Mouse (Mus musculus) kidney, adult 11 months (tissue): Measurements from ENCODE around the gene Pink1.
A peak's percentile ranks its signal among the peaks of the same experiment; 100 is the strongest.
"Not testable (repeated sequence)": the region's sequence is repeated elsewhere in the genome, so short reads cannot be mapped to it uniquely, and the experiment has no call there.

ENCODE experiments used
- DNase-seq: peaks from one replicate; pipeline ENCODE4 v3.0.0; 2022

Gene Pink1

DNA sequence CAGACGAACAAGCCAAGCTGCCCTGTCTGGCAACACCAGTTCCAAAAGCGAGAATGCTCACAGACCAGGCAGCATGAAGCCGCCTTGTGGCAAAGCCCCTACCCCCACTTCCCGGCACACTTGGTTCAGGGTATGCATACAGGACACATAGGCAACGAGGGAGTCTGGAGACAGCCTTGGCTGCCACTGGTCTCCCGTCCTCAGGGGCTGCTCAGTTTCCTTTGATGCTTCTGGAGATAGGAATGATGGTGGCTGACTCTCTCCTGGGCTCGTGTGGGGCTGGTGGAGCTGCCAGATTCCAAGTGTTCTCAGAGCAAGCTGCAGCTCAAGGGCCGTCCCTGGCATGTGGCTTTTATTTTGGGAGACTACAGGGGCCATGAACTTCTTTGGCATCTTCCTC, 15.3 kb upstream of the Pink1 start:
- DNase-seq, result no peak

DNA sequence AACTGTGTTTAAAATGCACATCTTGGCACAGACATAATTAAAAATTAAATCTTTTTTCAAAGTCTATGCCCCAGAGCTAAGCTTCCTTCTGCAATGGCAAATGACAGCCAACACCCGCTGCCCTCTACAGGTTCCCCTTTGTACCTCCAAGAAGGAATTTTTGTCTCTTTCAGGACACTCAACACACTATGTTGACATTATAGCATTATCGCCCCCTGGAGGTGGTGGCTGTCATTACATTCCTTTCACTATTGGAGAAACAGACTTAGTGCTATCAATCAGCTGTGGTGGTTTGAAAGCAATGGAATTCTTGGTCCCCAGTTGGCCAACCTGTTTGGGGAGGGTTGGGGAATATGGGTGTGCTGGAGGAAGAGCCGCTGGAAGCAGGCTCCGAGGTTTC, 13.9 kb upstream of the Pink1 start:
- no peak for DNase-seq

DNA sequence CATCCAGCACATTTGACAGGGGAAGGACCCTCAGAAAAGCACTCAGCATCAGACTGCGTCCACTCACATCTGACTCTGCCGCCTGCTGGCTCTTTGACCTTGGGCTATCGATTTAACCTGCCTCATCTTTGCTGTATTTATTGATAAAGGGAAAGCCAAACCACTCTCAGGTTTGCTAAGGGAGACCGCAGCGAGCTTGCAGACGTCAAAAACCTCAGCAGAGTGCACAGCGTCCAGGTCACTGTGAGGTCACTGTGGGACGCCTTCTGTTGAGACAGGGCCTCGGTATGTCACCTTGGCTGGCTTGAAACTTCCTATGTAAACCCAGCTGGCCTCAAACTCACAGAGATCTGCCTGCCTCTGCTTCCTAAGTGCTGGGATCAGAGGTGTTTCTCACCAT, 11.2 kb upstream of the Pink1 start:
- DNase-seq, result no peak

DNA sequence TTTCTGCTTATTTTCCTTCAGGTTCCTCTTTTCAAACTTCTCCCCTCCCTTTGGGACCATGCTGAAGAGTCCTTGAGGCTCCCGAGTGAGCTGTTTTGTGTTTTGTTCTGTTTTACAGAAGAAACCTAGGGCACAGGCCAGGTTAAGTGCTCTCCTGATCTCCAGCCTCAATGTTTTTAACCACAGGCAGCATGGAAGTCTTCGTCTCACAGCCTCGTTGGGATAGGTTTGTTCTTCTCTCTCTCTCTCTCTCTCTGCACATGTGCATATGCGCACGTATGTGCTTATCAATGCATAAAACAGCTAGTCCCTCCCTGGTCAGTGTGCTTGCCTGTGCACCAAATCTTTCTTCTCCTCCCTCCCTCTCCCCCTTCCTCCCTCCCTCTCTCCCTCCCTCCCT, 10.8 kb upstream of the Pink1 start:
- DNase-seq, result no peak

DNA sequence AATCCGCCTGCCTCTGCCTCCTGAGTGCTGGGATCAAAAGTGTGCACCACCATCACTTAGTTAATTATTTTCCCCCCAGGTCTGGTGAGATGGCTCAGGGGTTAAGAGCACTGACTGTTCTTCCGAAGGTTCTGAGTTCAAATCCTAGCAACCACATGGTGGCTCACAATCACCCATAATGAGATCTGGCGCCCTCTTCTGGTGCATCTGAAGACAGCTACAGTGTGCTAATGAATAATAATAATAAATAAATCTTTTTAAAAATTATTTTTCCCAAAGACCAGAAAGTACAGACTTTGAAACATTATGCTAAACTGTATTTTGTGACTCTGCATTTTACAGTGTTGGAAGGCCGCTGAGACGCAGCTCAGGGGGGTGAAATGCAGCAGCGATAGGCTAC, 9.5 kb upstream of the Pink1 start:
- no peak for DNase-seq

DNA sequence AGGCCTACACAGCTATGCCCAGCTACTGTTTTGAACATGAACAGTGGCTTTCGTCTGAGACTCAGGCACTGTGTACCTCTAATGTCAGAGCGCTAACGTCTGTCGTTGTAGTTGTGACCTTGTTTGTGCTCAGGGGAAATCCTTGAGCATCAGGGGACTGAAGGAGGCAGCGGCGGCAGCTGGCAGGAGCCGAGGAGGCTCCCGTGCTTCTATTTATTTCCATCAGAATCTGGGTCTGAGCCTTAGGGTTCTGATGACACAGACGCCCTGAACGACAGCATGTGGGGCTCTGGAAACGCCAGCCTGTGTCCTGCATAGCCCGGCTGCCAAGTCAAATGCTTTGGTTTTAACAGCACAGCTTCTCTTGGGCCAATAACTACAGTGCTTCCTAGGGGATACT, 8.9 kb upstream of the Pink1 start:
- no peak for DNase-seq

DNA sequence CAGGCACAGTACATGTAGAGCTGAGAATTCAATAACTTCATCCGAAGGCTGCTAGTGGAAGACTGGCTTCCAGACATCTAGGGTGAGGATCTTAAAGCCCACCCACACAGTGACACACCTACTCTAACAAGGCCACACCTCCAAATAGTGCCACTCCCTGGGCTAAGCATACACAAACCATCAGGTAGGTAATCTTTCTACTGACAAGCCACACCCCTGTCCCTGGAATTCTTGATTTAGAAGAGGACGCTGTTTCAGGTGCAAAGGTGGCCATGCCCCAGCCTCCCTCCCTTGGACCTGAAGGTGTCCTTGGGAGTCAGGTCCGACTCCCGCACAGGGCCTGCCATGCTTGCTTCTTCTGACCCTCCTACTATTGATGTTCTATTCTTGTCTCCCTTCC, 7.0 kb upstream of the Pink1 start:
- DNase-seq, result no peak

DNA sequence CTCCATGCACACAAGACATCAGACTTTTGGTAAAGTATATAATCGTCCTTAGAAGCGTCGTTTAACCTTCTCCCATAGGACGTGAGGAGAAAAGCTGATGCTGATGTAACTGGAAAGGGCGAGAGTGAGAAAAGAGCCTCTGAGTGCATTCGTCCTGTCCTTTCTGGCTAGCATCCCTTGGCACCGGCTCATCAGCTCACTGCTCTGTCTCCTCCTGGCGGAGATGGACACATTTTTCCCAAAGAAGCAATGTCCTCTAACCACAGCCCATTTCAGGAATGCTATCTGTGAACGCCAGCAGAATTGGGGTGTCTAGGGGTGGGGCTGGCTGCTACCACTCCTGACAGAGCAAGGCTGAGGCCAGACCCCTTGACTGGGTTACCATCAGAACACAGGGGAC, 5.5 kb upstream of the Pink1 start:
- no peak for DNase-seq

DNA sequence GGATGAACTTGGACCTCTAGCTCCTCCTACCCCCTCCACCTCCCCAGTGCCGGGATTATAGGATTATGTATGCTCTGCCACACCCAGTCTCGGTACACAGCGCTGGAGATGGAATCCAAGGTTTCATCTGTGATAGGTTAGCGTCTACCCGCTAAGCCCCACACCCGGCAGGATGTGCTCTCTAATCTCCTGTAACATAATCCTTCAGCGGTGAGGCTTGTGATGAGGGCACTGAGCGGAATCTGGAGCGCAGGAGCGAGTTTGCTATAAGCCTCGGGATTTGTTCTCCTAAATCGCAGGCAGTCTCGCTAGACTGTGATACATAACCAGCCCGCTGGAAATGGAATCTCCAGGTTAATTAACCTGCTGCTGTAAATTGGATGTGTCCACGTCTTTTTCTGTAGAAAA, 4.2 kb upstream of the Pink1 start:
- no peak for DNase-seq

DNA sequence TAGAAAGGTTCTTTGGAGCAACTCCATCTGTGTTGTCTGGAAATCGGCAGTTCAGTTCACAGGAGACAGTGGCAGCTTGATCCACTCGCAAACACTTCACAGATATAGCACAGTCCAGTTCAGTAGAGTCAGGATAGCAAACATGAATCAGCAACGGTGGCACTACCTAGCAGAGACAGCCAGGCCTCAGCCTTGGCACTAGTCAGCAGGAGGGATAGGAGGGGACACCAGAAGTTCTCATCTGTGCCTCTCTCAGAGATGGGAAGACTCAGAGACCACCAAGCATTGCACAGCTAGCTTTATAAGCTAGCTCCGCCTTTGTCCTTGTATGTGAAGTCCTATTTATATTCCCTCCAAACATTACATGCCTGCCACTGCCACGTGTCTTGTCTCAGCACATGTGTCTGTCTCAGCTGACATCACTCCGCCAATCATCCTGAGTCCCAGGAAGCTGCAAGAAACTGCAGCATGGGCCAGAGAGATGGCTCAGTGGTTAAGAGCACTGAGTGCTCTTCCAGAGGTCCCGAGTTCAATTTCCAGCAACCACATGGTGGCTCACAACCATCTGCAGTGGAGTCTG, 1.9 kb upstream of the Pink1 start:
- DNase-seq, result no peak

DNA sequence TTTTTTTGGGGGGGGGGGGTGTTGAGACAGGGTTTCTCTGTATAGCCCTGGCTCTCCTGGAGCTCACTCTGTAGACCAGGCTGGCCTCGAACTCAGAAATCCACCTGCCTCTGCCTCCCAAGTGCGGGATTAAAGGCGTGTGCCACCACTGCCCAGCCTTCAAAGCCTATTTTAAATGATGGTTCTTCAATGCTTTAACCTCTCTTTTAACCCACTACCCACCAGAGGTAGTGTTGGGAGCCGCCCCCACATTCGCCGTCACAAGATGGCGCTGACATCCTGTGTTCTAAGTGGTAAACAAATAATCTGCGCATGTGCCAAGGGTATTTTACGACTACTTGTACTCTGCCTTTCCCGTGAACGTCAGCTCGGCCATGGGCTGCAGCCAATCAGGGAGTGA, 1.0 kb upstream of the Pink1 start:
- not testable (repeated sequence) for DNase-seq

DNA sequence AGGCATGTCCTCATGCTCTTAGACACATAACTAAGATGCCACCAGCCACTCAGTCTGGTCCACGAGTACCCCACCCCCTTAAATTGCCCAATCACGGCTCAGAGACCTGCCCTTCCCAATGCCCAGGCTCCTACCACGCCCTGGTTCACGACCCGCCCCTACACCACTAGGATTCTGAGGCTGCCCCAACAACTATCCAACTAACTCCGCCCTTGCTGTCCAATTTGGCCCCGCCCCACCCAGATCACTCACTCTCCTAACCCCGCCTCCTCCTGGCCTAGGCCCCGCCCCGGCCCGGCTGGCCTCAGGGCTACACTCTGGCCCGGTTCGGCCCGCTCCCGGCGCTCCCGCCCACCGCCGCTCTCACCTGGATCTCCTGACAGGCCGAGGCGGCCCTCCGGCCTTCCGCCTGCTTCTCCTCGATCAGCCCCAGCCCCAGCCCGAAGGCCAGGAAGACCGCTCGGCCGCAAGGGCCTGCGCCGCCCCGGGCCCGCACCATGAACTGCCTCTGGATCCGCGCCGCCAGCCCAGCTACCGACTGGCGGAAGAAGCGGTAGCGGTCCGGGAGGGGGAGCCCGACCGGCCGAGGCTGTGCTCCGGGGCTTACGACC, 536 bp downstream of the Pink1 start:
- peak; percentile 99 for DNase-seq

DNA sequence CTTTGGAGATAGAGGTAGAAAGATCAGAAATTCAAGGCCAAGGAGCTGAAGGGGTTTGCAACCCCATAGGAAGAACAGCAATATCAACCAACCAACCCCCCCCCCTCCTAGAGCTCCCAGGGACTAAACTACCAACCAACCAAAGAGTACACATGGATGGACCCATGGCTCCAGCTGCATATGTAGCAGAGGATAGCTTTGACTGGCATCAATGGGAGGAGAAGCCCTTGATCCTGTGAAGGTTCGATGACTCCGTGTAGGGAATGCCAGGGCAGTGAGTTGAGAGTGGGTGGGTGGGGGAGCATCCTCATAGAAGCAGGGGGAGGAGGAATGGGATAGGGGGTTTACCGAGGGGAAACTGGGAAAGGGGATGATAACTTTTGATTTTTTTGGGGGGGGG, 1.7 kb downstream of the Pink1 start:
- DNase-seq, result no peak

DNA sequence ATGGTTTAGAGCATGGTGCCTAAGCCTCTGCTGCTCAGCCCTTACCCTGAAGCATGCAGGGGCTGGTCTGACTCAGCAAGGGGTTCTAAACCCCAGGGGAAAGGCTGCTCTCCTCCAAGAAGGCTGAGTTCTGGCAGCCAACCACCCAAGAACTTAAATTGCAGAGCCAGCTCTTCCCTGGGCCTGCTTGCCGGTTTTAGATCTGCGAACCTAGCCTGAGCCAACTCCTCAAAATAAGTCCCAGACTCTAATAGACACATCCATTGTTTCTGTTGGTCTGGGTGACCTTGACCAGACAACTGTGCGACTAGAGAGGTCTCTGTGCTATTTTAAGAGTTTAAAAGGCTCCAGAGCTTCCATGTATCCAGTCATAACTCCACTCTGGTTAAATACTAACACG, 2.4 kb downstream of the Pink1 start:
- DNase-seq, result no peak

DNA sequence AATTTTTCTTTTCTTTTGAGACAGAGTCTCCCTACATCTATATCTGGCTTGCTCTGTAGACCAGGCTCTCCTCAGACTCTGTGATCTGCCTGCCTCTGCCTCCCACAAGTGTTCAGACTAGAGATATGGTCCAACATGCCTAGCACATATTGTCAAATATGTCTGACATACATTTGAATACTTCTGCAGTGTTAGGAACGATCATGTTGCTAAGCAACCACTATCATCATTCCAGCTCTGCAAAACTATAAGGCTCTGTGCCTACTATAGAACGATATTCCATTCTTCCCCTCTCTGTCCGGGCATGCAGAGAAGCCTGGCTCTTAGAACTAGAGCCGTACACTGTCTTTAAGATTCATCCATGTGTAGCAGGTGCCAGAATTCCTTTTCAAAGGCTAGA, 3.4 kb downstream of the Pink1 start:
- DNase-seq, result no peak

DNA sequence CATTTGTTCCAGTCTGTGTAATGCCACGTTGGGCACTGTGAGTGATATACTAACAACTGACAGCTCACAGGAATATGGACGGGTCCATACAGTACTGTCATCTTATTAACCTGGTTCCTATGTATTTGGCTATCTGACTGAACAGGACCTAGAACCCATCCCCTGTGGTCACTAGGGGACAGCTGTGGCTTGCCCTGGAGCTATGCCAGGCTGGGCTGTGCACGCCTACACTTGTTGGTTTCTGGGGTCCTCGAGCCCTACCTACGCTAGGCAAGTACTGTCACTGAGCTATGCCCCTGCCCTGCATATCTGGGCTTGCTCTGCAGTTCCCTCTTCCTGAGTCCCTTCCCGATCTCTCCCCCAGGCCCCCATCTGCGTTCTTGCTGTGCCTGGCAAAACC, 4.6 kb downstream of the Pink1 start:
- DNase-seq, result no peak

DNA sequence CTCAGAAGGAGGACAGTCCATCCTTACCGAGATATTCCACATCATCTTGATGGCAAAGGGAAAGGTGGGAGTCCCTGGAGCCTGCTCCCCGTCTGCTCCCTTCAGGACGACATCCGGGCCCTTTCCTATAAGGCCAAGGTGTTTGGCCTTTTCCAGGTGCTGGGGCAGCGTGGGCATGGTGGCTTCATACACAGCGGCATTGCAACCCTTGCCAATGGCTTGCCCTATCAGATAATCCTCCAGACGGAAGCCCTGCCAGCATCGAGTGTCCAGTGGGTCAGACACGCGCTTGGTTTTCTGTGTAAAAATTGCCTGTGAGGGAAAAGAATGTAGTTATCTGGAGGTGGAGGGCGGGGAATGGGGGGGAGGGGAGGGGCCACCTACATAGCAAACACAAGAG, 5.4 kb downstream of the Pink1 start:
- no peak for DNase-seq

DNA sequence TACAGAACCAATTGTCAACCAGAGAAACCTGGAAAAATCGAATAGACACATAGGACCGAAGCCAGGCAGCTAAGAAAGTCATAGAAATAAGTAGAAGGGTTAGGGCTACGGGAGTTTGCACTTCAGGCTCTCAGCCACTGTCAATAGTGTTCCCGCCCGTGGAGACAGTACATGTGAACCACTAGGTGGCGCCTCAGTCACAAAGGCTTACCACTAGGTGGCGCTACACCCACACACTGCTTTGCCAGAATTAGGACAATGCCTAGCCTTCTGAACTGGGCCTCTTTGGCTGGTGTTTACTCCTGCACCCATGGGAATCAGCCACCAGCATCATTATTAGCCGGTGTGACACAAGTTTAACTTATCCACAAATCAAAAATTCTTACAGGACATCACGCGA, 6.6 kb downstream of the Pink1 start:
- DNase-seq, result peak; percentile 77

DNA sequence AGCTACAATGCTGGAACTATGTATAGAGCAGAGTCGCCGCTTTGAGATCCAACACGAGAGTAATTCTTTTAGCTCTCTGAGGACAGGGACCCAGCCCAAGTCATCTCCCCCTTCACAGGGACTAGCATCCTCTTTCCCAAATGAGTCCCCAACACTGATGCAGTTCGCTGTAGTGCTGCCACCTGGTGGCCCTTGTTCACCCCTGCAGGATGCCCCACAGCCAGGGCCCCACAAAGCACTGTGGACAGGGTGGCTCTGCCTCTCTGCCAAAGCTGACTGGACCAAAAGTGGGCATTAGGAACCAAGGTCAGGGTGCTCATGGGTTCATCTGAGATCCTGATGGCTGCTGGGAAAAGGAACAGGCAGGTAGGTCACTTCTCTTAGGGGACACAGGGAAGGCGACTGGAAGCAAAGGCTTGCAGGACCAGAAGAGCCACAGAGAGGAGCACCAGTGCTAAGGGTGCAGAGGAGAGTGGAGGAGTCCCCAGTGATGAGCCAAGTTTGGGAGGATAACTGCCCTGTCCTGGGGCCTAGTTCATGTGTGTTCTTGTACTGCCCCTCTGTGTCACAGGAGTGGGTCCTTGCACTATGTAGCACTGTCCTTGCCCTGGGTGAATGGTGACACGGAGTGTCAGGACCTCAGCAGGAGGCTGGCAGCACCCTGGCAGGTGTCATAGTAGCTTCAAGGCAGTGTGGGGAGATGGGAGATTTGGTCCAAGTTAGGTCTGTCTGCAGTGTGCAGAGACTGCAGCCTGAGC, 7.4 kb downstream of the Pink1 start:
- DNase-seq, result no peak

DNA sequence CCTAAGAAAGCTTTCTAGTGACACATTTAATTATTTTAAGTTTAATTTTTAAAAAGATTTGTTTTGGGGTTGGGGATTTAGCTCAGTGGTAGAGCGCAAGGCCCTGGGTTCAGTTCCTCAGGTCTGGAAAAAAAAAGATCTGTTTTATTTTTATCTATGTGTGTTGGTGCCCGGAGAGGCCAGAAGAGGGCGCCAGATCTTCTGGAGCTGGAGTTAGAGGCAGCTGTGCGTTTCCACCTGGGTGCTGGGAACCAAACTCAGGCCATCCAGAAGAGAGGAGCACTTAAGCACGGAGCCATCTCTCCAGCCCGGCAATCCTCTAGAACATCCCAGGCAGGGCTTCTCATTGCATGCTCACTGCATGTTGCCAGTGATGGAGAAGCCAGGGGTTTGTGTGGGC, 9.7 kb downstream of the Pink1 start:
- no peak for DNase-seq

DNA sequence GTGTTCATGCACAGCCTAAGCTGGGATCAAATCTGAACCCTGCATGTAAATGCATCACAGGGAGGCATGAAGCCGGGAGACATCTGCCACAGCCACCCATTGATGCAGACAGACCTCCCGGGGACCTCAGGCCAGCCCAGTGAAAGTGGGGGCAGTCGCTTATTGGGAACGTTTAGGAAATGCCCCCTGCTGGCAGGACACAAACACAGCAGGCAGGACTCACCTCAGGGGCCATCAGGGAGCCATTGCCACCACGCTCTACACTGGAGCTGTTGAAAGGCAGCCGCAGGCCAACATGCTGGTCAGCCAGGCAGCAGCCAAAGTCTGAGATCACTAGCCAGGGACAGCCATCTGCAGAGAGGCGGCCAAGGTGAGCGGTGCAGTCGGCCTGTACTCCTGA, 10.3 kb downstream of the Pink1 start:
- DNase-seq, result no peak

DNA sequence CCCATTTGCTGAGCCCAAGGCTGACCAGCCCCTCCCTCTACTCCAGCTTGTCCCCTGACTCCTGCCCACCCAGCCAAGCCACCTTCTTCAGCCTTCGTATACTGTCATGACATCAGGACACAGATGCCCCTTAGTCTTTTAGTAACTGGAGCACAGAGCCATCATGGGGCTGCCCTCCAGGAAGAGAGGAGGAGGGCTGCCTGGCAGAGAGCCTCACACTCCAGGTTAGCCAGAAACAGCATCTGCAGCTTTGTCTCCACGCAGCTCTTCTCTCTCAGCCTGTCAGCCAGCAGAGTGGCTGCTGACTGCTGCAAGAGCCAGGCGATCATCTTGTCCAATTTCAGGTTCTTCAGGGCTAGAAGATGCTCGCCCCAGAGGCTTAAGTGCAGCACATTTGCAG, 12.3 kb downstream of the Pink1 start:
- no peak for DNase-seq

DNA sequence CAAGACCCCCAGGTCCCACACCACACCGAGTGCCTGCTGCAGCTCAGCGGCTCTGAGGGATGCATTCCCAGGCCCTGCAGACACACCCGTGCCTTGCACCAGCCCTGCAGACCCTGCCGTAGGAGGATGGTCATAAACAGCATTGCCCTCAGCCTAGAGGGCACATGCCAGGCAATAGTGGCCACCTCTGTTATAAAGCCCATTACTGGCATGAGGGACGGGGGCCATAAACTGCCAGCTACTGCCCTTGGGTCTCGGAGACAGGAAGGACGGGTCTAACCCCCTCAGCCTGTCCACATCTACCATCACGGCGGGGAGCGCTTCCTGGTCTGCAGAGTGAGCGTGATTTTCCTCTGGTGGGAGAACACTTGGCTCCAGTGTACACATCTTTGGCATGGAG, 13.1 kb downstream of the Pink1 start:
- DNase-seq, result no peak

DNA sequence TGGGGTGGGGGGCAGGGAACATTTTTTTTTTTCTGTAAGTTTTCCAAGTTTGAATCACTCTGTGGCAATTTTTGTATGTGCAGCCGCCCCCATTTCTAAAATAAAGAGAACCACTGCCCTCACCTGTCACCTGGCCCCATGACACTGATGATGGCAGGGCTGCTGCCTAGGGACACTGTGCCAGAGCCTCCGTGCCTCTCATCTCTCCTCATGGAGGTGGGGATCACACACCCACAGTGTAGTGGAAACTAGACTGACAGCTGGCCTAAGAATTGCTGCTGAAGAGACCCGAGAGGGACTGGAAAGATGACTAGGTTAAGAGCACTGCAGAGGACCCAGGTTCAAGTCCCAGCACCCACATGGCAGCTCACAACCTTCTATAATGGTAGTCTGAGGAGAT, 14.0 kb downstream of the Pink1 start:
- no peak for DNase-seq

DNA sequence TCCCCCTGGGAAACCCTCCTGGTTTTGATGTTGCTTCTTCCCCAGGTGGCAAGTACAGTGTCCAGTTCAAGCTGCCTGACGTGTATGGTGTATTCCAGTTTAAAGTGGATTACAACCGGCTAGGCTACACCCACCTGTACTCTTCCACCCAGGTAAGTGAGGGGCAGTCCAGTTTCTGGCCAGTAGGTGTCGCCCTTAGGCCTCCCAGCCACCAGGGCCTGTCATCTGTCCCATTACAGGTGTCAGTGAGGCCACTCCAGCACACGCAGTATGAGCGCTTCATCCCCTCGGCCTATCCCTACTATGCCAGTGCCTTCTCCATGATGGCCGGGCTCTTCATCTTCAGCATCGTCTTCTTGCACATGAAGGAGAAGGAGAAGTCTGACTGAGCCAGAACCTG, 14.5 kb downstream of the Pink1 start:
- DNase-seq, result peak; percentile 69
